Mouse (Mus musculus): Measurements from ENCODE around the gene Tnpo3.

Tnpo3 gene

GRCm38 (mm10) chr6:29526281-29527251 is 83.1 kb downstream of the Tnpo3 start, which contains the start of gene Irf5:
TSS of gene Irf5 (plus strand) at chr6:29526625.
- peak; percentile 53 for DNase-seq

- DNase-seq, result peak in 1 of 2 experiments; percentile 47
Observed at GRCm38 (mm10) chr6:29525256-29525655, 84.4 kb downstream of the Tnpo3 start.

- peak; percentile 68 to 75 for DNase-seq
Observed at GRCm38 (mm10) chr6:29524034-29524489, 85.6 kb downstream of the Tnpo3 start.

GRCm38 (mm10) chr6:29523301-29524033 is 86.2 kb downstream of the Tnpo3 start:
- DNase-seq, result no peak

- DNase-seq, result no peak
Observed at GRCm38 (mm10) chr6:29522626-29523300, 86.9 kb downstream of the Tnpo3 start.

GRCm38 (mm10) chr6:29517139-29517538 is 92.5 kb downstream of the Tnpo3 start:
- peak; percentile 80 to 85 for DNase-seq

- peak; percentile 47 to 69 for DNase-seq
Observed at GRCm38 (mm10) chr6:29513284-29513683, 96.4 kb downstream of the Tnpo3 start.

GRCm38 (mm10) chr6:29509086-29509485 is 100.6 kb downstream of the Tnpo3 start:
- DNase-seq, result no peak

- peak; percentile 22 to 46 for DNase-seq
Observed at GRCm38 (mm10) chr6:29507447-29508309, 102.0 kb downstream of the Tnpo3 start, which contains the start of gene Kcp. TSS of gene Kcp (minus strand) at chr6:29507952.

GRCm38 (mm10) chr6:29506834-29507233 is 102.9 kb downstream of the Tnpo3 start:
- DNase-seq, result no peak

GRCm38 (mm10) chr6:29505493-29505892 is 104.2 kb downstream of the Tnpo3 start:
- DNase-seq, result no peak

- no peak for DNase-seq
Observed at GRCm38 (mm10) chr6:29501599-29501998, 108.1 kb downstream of the Tnpo3 start.

GRCm38 (mm10) chr6:29500810-29501209 is 108.9 kb downstream of the Tnpo3 start:
- DNase-seq, result no peak

GRCm38 (mm10) chr6:29500177-29500576 is 109.5 kb downstream of the Tnpo3 start:
- no peak for DNase-seq

GRCm38 (mm10) chr6:29497791-29498190 is 111.9 kb downstream of the Tnpo3 start:
- no peak for DNase-seq

GRCm38 (mm10) chr6:29496270-29496669 is 113.4 kb downstream of the Tnpo3 start:
- no peak for DNase-seq

- DNase-seq, result peak in 1 of 2 experiments; percentile 47
Observed at GRCm38 (mm10) chr6:29494101-29494500, 115.6 kb downstream of the Tnpo3 start.
